Mouse (Mus musculus) bone marrow, adult 2 months (tissue): ENCODE data around the gene Nhlh1. TPM values are rescaled to one million over a fixed set of nuclear protein-coding genes. Genes with fewer than 3 reads are reported as not detected.

ENCODE experiments used
- H3K27ac ChIP-seq: fragments of 200-500 bp; 2 replicates; pipeline ENCODE4 v1.5.1; 2012; ENCODE audit warnings: low read depth, mild to moderate bottlenecking, control low read depth, inconsistent platforms, low read length; ENCODE audit not compliant: control insufficient read depth, poor library complexity, insufficient read depth
- H3K4me1 ChIP-seq: fragments of 200-500 bp; 2 replicates; pipeline ENCODE4 v1.6.1; 2011; ENCODE audit warnings: low read length; ENCODE audit not compliant: control insufficient read depth, insufficient read depth
- H3K4me3 ChIP-seq: fragments of 200-500 bp; replicated peaks from 2 replicates; pipeline ENCODE3; 2011; ENCODE audit warnings: mild to moderate bottlenecking, low read depth, low read length, control low read depth; ENCODE audit not compliant: control insufficient read depth
- CTCF ChIP-seq: fragments of 200-500 bp; IDR thresholded peaks from 2 replicates; pipeline ENCODE4 v1.5.1; 2011; ENCODE audit warnings: low read length, control low read depth; ENCODE audit not compliant: control insufficient read depth, insufficient read depth
- POLR2A ChIP-seq: fragments of 200-500 bp; IDR thresholded peaks from 2 replicates; pipeline ENCODE4 v1.6.1; 2011; ENCODE audit warnings: low read depth, mild to moderate bottlenecking, control low read depth, low read length, borderline replicate concordance; ENCODE audit not compliant: control insufficient read depth
- WGBS: fragments of 180-500 bp; shearing (Covaris S2); methylation state at CpG from one replicate; pipeline ENCODE4 v1.1.7; 2018; 5-methylcytosine and 5-hydroxymethylcytosine counted together
- polyA plus RNA-seq: library from polyadenylated mRNA; stranded (reverse); fragments of >200 nt; gene quantifications from 2 replicates; pipeline ENCODE4 v1.2.4, GENCODE M21; 2011; ENCODE audit warnings: low replicate concordance; ENCODE audit not compliant: missing spikeins, insufficient read depth, insufficient read length

Nhlh1 gene
- polyA plus RNA-seq, 1 experiment, result not detected

GRCm38 (mm10) chr1:172082101-172082898 is 24.9 kb upstream of the Nhlh1 start, which contains the start of the genes Copa and Ncstn:
TSS of gene Copa (plus strand) at chr1:172082529.
TSS of gene Ncstn (minus strand) at chr1:172082795.
- TF ChIP-seq POLR2A (peak; percentile 62; the same call in 1 of the 2 replicates), CTCF (no peak)
- Histone ChIP-seq H3K4me1 (peaks cover 3% of the 10 kb centered on the region; the same call in 1 of the 2 replicates), H3K4me3 (peak within 1 kb of the TSS; percentile 94), H3K27ac (peak within 1 kb of the TSS; percentile 45)
- under 1% methylated on average over 40 of the region's 40 CpGs for WGBS

GRCm38 (mm10) chr1:172077981-172078380 is 20.6 kb upstream of the Nhlh1 start:
- WGBS, result 58% methylated on average over 5 of the region's 5 CpGs

GRCm38 (mm10) chr1:172072604-172073003 is 15.2 kb upstream of the Nhlh1 start:
- H3K4me1 ChIP-seq, result no peaks in the 10 kb centered on the region
- H3K27ac ChIP-seq, result no peak overlapping the region
- whole genome bisulfite sequencing, result 97% methylated on average over 7 of the region's 7 CpGs
- H3K4me3 ChIP-seq, result no peak overlapping the region
- TF ChIP-seq POLR2A, result no peak
- no peak for TF ChIP-seq CTCF

More at GRCm38 (mm10) chr1:172077981-172078380, 20.6 kb upstream of the Nhlh1 start:
- no peak overlapping the region for H3K27ac ChIP-seq
- H3K4me1 ChIP-seq, result no peaks in the 10 kb centered on the region
- no peak overlapping the region for H3K4me3 ChIP-seq
- TF ChIP-seq POLR2A (no peak), CTCF (no peak)

- Histone ChIP-seq H3K27ac (no peak overlapping the region), H3K4me3 (no peak overlapping the region), H3K4me1 (no peaks in the 10 kb centered on the region)
- no peak for TF ChIP-seq POLR2A
- TF ChIP-seq CTCF, result no peak
- 80% methylated on average over 4 of the region's 4 CpGs for WGBS
Measured at GRCm38 (mm10) chr1:172071556-172071955, 14.2 kb upstream of the Nhlh1 start.

- WGBS, result 91% methylated on average over 6 of the region's 6 CpGs
- TF ChIP-seq CTCF (no peak), POLR2A (no peak)
Measured at GRCm38 (mm10) chr1:172070227-172070626, 12.9 kb upstream of the Nhlh1 start.

GRCm38 (mm10) chr1:172064613-172065141 is 7.3 kb upstream of the Nhlh1 start:
- TF ChIP-seq CTCF (no peak), POLR2A (no peak)
- WGBS, result 87% methylated on average over 13 of the region's 13 CpGs

More at GRCm38 (mm10) chr1:172070227-172070626, 12.9 kb upstream of the Nhlh1 start:
- Histone ChIP-seq H3K4me1 (no peaks in the 10 kb centered on the region), H3K4me3 (no peak overlapping the region), H3K27ac (no peak overlapping the region)

GRCm38 (mm10) chr1:172063291-172064023 is 6.1 kb upstream of the Nhlh1 start:
- Histone ChIP-seq H3K4me1 (no peaks in the 10 kb centered on the region), H3K27ac (no peak overlapping the region), H3K4me3 (no peak overlapping the region)
- TF ChIP-seq CTCF, result no peak
- 72% methylated on average over 4 of the region's 4 CpGs for WGBS

More at GRCm38 (mm10) chr1:172064613-172065141, 7.3 kb upstream of the Nhlh1 start:
- H3K4me3 ChIP-seq, result no peak overlapping the region
- H3K27ac ChIP-seq, result no peak overlapping the region
- H3K4me1 ChIP-seq, result no peaks in the 10 kb centered on the region

- no peak overlapping the region for H3K4me3 ChIP-seq
- no peaks in the 10 kb centered on the region for H3K4me1 ChIP-seq
- no peak for TF ChIP-seq POLR2A
- 88% methylated on average over 2 of the region's 2 CpGs for WGBS
- no peak overlapping the region for H3K27ac ChIP-seq
Measured at GRCm38 (mm10) chr1:172062101-172062500, 4.7 kb upstream of the Nhlh1 start.

GRCm38 (mm10) chr1:172061217-172061616 is 3.8 kb upstream of the Nhlh1 start:
- Histone ChIP-seq H3K4me1 (no peaks in the 10 kb centered on the region), H3K4me3 (no peak overlapping the region), H3K27ac (no peak overlapping the region)
- 75% methylated on average over 8 of the region's 8 CpGs for WGBS
- TF ChIP-seq POLR2A (no peak), CTCF (no peak)
